Mouse (Mus musculus) NIH3T3 (cell line): ENCODE data around the gene Wnt5b.

ENCODE experiments used
- DNase-seq: peaks from one replicate; pipeline ENCODE4 v3.0.0-alpha.2; 2012; ENCODE audit warnings: low read depth

The Wnt5b gene

DNA sequence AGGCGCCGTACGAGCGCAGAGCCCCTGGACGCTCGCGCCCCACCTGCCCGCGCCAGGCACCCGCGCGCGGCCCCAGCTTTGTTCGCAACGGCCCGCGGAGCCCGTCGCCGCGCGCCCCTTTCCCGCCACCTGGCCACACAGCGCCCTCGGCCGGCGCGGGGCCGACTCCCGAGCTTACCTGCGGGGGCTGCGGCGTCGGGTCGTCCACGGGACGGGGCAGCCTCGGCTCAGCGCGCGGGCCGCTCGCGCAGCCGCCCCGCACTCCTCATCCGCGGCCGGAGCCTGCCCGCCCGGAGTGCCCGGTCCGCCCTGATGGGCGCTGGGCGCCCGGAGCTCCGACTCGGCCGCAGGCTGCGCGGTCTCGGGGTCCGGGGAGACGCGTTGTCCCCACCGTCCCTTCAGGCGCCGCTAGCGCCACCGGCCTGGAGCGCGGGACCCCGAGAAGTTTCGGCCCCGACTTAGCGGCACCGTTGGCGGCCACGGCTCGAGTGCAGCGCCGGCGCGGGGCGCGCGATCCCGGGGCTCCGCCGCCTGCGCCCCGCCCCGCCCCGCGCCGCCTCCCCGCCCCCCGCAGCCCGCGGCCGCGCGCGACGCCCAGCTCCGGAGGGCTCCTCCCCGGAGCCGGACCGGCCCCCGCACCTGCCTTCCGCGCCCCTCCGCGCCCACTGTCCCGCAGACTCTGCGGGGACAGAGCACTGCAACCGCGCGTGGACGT is at the start of gene Wnt5b:
Gene Wnt5b, minus strand, starts transcription at position 545 of the 715 bp plus-strand sequence.
- DNase-seq = no peak

DNA sequence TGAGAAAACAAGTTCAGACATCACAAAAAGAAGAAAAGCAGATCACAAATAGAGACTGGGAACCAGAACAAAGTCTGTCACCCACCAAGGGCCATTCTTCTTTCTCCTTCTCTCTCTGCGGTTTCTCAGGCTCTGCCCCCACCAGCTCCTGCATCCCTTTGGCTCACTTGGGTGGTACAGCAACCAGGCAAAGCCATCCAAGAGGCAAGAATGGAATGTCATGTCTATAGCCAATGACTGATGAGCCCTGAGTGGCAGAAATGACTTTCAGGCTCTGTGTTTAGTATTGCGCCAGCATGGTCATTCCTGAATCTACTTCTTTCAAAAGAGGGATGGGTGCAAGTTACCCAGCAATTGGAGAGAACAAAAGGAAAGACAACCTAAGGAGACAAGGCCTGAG is 46.7 kb upstream of the Wnt5b start:
- no peak for DNase-seq

DNA sequence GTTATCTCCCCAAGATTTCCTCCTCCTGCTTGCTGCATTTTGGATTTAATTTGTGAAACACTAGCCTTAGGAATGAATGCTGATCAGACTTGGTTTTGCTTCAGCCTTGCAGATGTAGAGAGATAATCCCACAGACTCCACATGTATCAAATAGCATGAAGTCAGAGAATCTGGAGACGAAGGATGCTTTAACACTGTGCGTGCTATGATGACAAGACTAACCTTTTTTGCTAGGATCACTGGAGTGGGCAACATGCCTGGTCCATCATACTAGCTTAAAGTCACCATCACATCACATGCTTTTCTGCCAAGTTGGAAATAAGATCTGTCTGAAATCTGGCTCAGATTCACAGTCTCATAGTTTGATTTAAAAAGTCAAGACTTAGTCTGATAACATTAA is 43.8 kb upstream of the Wnt5b start:
- DNase-seq = peak; percentile 82

DNA sequence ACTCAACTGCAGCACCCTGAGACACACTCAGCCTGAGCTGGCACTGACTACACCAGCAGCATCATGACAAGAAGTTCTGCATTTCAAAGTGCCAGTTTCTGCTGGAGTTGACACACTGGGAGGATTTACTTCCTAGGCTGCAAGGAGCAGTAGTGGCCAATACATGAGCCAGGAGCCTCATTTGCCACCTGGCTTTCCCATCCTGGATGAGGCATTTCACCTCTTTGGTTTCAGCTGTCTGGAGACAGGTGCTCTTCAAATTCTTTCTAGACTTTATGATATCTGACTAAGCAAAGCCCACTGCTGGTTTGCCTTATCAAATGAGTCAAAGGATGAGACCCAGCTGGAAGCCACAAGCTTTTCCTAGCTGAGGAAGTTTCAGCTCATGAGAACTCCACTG is 43.3 kb upstream of the Wnt5b start:
- DNase-seq = no peak

DNA sequence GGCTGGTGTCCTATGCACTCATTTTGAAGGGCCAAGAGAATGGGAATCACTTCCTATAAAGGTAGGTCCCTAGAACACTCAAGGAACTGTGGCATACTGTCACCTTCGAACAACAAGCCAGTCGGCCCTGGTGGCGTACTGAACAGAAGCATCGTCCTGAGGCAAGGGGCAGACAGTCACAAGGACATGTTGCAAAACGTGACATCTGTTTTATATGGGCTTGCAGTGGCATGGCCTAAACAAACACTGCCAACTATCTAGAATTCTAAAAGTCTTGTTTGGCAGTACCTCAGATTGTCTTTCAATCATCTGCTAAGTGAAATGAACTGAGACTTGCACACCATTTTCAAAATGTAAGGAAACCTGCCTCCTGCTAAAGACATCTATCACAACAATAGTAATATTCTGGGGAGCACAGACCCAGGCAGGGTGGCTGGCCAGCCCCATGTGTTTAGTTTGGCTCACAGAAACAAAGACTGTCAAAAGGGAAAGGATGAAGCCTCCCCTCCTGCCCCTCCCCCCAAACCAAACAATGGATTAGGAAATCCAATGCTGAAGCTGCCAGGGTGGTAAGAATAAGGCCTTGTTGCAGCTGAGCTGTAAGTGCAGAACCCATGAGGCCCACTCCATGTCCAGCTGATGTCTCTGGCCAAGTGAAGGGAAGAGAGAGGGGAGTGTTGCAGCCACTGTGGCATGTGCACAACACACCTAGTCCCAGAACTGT is 41.7 kb upstream of the Wnt5b start:
- peak; percentile 81 for DNase-seq

DNA sequence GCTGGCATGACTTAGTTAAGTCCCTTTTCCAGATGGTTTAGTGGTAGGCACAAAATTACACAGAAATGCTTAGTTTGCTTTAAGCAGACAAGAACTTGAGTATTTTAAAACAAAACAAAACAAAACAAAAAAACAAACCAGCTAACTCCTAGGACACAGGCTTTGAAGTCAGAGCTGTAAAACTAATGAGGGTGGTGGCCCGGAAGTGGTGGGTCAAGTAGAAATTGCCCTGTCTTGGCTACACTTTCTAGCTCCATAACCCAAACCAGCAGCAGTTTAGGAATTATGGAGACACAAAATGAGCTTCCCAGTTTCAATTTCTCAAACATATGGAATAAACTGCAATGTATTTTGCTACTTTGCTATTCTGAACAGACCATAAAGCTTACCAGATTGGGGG is 39.9 kb upstream of the Wnt5b start:
- no peak for DNase-seq

DNA sequence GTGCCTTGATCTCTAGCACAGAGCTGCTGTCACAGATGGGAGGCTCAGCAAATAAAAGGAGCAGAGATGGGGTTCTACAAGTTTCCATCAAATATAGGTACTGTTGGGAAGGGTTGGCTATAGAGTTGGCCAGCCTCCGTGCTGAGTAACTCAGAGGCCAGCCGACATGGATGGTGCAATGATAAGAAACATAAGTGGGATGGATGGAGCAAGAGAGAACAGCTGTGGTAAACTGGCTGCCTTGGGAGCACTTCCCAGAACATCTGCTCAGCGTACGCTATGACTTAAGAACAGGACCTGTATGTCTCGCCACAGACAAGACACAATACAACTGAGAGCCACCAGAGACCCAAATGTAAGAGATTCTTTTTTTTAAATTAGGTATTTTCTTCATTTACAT is 39.0 kb upstream of the Wnt5b start:
- peak; percentile 60 for DNase-seq

DNA sequence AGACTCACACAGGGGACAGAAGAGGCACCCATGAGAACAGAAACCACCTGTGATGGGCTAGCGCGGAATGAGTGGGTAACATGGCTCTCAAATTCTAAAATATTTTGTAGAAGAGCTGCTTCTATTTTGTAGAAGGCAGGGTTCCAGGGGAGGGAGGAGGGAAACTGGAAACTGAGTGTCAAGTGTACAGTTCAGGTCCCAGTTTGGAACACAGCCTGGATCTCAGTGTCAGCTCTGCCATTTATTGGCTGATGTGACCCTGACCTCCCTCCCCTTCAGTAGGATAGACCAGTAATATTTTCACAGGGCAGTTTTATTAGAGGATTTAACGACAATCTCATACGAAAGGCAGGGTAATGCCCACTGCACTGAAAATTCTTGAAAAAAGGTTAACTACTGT is 32.6 kb upstream of the Wnt5b start:
- no peak for DNase-seq

DNA sequence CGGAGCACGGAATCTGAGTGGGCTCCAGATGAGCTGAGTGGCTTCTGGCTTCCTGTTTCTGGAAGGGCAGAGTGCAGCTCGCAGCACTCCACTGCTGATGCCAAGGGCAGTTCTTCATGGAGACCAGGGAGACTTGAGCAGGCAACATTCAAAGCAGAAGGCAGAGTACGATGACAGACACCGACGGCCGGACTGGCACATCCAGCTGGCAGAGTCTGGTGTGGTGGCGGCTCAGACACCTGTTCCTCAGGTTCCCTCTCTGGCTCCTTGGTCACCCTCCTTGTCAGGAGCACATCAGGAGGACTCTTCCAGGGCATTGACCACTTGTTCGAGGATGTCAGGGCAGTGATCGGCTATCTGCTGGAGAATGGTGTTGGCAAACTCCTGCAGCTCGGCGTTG is 31.2 kb upstream of the Wnt5b start:
- DNase-seq = no peak

DNA sequence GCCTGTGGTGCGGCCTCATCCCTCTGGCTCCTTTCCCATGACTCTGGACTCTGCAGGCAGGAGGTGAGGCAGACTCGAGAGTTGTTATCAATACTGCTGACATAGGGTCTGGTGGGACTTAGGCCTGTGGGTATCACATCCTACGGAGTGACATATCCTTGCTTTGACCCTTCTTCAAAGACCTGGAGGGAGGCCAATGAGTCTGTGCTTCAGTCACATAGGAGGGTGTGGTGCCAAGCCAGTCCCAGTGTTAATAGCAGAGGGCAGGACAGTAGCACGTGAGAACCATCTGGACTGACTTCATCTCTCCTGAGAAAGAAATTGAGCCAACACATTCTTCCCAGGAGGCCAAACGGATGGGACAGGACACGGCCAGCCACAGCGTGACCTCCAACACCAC is 28.1 kb upstream of the Wnt5b start:
- no peak for DNase-seq

DNA sequence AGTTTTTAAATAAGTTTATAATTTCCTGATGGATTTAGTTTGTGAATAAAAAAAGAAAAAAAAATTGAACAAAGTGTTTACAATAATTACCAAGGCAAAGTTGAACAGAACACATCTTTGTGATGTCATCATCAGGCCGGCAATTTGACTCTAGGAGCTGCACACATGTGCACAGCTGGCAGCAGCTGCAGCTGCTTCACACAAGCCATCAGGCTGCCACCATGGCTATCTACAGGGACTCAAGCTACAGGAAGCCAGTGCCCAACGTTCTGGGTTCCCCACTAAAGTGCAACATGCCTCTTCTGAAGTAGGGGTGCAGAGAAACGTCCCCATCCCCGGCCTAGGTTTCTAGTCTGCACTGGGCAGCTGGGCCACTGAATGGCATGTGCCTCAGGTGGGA is 26.6 kb upstream of the Wnt5b start:
- DNase-seq = no peak

DNA sequence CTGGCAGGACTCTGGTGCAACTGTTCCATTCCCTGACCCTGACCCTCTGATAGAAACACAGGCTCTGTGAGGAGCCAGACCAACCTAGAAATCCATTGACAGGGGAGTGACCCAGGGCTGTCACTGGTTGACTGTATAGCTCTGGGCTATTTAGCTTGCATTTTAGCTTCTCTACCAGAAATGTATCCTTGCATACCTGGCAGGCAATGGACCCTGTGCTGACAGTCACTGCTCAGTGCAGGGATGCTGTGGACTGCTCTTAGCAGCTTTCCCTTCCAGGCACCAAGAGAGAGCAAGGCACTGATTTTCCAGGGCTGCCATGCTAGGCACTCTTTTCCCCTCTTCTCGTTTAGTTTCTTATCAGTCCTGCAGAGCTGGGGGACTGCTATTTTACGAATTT is 24.2 kb upstream of the Wnt5b start:
- no peak for DNase-seq

DNA sequence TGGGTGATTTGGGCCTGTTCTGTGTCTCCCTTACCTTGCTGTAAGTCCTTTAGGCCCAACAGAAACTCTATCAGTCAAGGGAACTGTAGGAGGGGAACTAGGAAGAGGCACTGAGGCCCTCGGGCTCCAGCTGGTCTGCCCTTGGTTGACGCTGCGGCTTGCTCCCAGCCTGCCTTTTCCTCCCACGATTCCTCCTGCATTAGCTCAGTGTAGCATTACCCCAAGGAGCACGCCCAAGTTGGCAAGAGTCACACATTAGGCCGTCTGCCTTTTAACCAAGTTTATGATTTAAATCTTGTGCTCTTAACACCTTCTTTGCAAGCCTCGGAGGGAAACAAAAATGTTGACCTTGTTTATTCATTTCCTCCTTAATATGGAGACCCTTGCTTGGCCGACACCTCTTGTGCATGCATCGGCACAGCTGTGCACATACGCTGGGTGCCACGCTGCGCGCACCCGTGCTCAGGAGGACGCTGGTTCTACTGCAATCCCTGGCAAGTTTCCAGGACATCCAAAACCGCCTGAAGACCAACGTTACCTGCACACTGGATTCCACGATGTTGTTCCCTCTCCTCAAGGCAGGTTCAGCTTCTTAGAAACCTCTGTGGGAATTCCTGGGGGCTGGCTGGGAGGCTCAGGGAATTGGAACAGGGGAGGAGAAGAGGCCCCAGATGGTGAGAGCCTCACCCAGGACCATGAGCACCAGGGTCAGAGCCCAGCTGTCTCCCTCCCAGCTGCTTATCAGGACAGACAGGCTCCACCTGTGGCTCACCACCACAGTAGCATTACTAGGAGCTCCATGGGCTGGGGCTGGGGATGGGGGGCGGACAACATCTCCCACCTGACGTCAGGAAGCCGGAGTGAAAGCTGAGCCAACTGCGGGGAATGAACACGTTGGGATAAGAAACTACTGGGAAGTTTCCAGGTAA is 21.6 kb upstream of the Wnt5b start:
- DNase-seq = no peak

DNA sequence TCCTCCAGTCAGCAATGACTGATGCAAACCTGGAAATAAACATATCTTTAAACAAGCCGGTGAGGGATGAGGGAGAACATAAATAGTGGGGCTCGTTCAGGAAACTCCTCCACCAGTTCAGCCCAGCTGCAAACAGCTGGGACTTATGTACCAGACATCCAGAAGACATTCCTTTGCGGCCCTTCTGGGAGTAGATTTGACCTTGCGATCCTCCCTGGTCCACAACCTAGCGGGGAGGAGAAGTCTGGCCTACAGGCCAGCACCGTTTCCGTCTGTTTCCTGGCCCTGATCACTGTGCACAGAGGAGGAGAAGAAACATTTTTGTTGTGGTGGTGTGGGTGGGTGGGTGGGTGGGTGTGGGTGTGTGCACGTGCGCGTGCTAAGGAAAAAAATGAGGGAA is 18.4 kb upstream of the Wnt5b start:
- DNase-seq = no peak

DNA sequence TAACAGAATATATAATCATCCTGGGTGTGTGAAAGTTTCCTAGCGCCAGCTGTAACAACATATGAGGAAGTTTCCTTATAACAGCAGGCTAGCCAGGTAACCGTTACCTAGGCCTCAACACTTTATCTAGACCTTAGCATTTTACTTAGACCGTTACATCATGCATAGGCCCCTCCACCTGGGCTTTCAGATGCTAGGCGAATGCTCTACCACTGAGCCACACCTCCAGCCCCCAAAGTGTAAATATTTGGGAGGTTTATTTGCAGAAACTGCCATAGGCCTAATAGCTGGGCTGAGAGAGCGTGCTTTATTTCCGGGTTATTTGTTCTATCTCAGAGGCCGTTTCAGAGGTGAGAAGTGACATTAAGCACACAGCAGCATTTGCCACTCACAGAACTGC is 14.7 kb upstream of the Wnt5b start:
- no peak for DNase-seq

DNA sequence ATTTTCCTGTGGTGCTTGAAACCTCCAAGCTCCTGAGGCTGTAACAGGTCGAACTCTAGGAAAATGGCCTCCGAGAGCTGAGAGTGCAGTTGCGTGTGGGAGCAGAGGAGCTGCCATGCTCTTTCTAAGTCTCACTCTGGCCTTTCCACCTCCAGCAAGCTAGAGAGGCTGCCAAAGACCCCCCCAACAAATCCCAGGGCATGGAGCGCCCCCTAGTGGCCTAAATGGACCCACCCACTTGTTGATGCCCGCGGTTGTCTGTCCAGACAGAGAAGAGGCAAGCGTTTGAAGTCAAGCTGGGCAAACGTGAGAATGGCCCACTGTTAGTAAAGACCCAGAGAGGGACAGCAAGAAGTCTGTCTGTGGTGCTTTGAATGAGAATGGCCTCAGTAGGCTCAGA is 10.3 kb upstream of the Wnt5b start:
- no peak for DNase-seq

DNA sequence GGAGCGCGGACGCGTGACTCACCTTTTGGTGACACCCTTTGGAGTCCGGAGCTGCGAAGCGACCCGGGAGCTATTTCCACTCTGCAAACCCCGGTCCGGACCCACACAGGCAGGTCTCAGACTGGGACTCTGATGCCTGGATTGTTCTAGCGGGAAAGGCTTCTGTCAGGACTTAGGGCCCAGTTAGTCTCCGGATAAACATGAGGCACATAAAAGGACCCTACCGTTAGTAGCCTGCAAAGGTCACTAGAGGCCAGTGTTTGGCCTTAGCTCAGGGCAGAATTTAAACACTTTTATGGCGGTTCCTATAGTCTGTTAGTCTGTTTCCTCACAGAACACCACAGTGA is 344 bp upstream of the Wnt5b start:
- no peak for DNase-seq

DNA sequence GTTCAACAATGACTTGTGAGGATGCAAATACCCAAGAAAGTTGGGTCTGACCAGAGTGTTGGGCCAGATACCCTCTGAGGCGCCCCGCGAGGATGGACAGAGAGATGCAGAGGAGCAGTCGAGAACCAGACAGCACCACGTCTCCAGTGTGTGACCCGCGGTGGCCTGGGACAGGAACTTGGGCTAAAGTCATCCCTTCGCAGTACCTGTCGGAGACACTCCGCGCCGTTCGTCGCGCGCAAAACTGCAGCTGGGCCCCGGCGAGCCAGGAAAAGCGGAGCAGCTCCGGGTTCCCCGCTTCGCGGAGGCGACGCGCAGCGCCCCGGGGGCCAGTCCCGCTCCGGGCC is 718 bp downstream of the Wnt5b start:
- no peak for DNase-seq

DNA sequence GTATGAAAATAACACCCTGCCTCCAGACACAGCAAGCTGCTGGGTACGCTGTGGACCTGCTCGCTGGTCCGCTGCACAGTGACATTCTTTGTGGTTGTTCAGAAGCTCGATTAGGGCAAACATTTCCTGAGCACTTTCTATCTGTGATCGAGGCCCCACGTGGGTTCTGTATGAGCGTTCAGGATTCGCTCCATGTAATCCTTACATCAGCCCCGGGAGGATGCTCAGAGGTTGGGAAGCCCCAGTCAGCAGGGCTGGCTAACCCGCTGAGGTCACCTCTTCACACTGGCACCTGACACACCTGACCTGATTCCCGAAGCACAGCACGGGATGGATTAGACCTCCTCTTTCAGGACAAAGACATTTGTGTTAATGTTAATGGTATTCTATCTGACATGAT is 8.3 kb downstream of the Wnt5b start:
- DNase-seq = no peak

DNA sequence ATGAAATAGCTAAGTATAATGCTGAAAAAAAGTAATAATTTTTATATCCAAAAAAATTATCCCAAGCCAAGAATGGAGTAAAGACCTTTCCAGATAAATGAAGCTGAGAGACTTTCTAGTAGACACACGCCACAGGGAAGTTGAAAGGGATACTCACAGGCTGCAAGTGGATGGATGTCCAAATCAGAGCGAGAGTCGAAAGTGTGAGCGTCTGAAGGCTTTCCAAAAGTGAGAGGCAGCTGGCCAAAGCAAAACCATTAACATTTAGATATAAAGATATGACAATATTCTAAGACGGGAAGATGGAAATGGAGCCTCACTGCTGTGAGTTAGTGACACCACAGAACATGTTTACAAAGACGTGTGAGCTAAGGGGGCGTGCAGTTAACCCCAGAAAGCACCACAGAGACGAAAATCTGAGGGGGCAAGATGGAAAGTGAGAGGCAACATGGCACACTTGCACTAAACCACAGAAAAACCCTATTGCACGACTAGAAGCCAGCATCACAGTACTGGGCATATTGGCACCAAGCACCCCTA is 10.9 kb downstream of the Wnt5b start:
- no peak for DNase-seq

DNA sequence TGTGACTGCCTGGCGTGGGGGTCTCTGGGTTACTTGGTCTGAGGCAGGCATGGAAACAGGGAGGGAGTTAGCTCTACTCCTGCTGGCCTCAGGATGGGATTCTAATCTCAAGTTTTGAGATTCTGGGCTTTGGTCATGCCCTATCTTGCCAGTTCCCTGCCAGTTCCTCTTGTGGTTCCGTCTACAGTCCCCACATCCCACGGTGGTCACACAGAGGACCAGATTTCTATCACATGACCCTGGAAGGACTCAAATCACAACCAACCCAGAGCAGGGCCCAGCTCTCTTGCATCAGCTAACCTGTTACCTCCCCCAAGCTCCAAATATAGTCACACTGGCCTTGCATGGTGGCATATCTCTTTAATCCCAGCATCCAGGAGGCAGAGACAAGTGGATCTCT is 14.5 kb downstream of the Wnt5b start:
- DNase-seq = no peak

DNA sequence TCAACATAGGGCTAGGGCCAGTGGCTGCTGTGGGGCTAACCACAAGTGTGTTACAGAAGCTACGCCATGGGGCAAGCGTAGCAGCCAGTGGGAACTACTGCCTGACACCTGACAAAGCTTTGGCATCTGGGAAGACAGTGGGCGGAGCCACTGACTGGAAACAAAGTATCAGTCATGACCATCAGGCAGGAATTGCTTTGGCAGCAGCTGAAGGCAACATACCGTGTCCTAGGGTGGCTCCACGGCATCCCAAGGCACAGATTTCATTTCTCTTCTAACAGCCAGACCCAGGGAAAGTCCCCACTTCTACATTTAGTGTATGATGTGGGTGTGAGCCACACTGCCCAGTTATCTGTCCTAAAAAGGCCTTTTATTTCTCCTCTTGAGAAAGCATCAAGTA is 17.6 kb downstream of the Wnt5b start:
- peak; percentile 59 for DNase-seq

DNA sequence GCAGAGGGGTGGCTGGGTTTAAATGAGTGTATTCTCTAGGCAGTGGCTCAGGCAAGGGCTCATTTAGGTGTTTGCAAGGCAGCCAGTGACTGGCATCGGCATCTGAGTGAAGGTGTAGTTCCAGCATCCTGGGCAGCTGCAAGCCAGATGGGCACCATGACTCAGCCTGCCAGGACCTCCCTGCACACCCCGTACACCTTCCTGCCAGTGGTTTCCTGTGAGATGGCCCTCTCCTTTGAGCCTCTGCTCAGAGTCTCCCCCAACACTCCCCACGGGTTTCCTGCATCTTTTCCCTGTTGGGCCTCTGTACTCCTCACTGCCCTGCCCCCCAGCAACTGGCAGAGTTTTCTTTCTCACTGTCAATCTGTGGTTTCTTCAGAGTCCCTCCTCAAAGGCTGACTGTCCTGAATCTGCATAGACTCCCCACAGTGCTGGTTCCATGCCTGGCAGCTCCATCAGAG is 22.2 kb downstream of the Wnt5b start:
- DNase-seq = peak; percentile 16
